Mouse (Mus musculus) liver, adult 2 months (tissue): ENCODE data around the gene Kdelr3. TPM values are rescaled to one million over a fixed set of nuclear protein-coding genes. Genes with fewer than 3 reads are reported as not detected.

Experiments
- DNase-seq: peaks from one replicate; pipeline ENCODE4 v3.0.0-alpha.2; 2011; ENCODE audit warnings: low read depth, low spot score; ENCODE audit errors: extremely low read depth
- H3K27ac ChIP-seq: fragments of 200-500 bp; replicated peaks from 2 replicates; pipeline ENCODE4 v1.5.1; 2012; ENCODE audit warnings: low read depth, mild to moderate bottlenecking, control low read depth, inconsistent platforms, low read length; ENCODE audit not compliant: insufficient read depth
- H3K27me3 ChIP-seq: fragments of 200-500 bp; 2 replicates; pipeline ENCODE4 v1.6.1; 2012; ENCODE audit warnings: mild to moderate bottlenecking, moderate library complexity, low read length, inconsistent platforms; ENCODE audit not compliant: control insufficient read depth, insufficient read depth
- H3K36me3 ChIP-seq: fragments of 200-500 bp; 2 replicates; pipeline ENCODE4 v1.6.1; 2012; ENCODE audit warnings: low read length, inconsistent platforms; ENCODE audit not compliant: control insufficient read depth, insufficient read depth
- H3K4me1 ChIP-seq: fragments of 200-500 bp; 2 replicates; pipeline ENCODE4 v1.6.1; 2011; ENCODE audit warnings: low read length; ENCODE audit not compliant: control insufficient read depth, insufficient read depth
- H3K4me3 ChIP-seq: fragments of 200-500 bp; 2 replicates; pipeline ENCODE4 v1.5.1; 2011; ENCODE audit warnings: low read depth, mild to moderate bottlenecking, control low read depth, low read length, moderate library complexity; ENCODE audit not compliant: insufficient read depth
- H3K79me2 ChIP-seq: fragments of 200-500 bp; 2 replicates; pipeline ENCODE4 v1.6.1; 2012; ENCODE audit warnings: inconsistent platforms, mild to moderate bottlenecking, low read length, moderate library complexity; ENCODE audit not compliant: control insufficient read depth, insufficient read depth
- H3K9ac ChIP-seq: fragments of 200-500 bp; 2 replicates; pipeline ENCODE4 v1.6.1; 2012; ENCODE audit warnings: low read depth, mild to moderate bottlenecking, control low read depth, inconsistent platforms, low read length
- CTCF ChIP-seq: fragments of 200-500 bp; IDR thresholded peaks from 2 replicates; pipeline ENCODE4 v1.5.1; 2011; ENCODE audit warnings: low read depth, low read length, control low read depth
- POLR2A ChIP-seq: fragments of 200-500 bp; IDR thresholded peaks from 2 replicates; pipeline ENCODE4 v1.6.1; 2011; ENCODE audit warnings: low read length, control low read depth; ENCODE audit not compliant: insufficient read depth; ENCODE audit errors: extremely low read depth
- WGBS: fragments of 180-500 bp; shearing (Covaris S2); methylation state at CpG from one replicate; pipeline ENCODE4 v1.1.7; 2018; 5-methylcytosine and 5-hydroxymethylcytosine counted together
- polyA plus RNA-seq: library from polyadenylated mRNA; depleted of rRNA; stranded (reverse); fragments of >200 nt; gene quantifications from 2 replicates; pipeline ENCODE4 v1.2.3, GENCODE M21; 2012
- total RNA-seq: library from RNA; depleted of rRNA; stranded (reverse); fragments of >200 nt; gene quantifications from 2 replicates; pipeline ENCODE4 v1.2.3, GENCODE M21; 2014

Gene Kdelr3
- total and polyA plus RNA-seq, 2 experiments = 0.67 to 0.83 TPM

GRCm38 (mm10) chr15:79546410-79547288 lies 30.4 kb downstream of the Kdelr3 start, which contains the start of gene Ddx17:
Gene Ddx17, minus strand, starts transcription at chr15:79546741.
- TF ChIP-seq POLR2A = peak; percentile 89
- no peak for TF ChIP-seq CTCF
- peak within 1 kb of the TSS; percentile 89 for H3K27ac ChIP-seq
- H3K79me2 ChIP-seq = peaks cover 3% of the 10 kb centered on the region; the same call in 1 of the 2 replicates
- WGBS = 2% methylated on average over 84 of the region's 84 CpGs
- peaks cover 4% of the 10 kb centered on the region; the same call in 1 of the 2 replicates for H3K4me1 ChIP-seq
- H3K36me3 ChIP-seq = peaks cover 21% of the 10 kb centered on the region
- H3K27me3 ChIP-seq = 0 out of 2 replicates have a peak, but pooled peaks cover 2% of the 10 kb centered on the region
- peak; percentile 88 for DNase-seq
- H3K9ac ChIP-seq = peak within 1 kb of the TSS; percentile 94
- H3K4me3 ChIP-seq = peak within 1 kb of the TSS; percentile 83

GRCm38 (mm10) chr15:79547289-79547820 lies 31.1 kb downstream of the Kdelr3 start:
- Histone ChIP-seq H3K27me3 (0 out of 2 replicates have a peak, but pooled peaks cover 2% of the 10 kb centered on the region), H3K4me3 (peak overlapping the region; percentile 60), H3K27ac (peak overlapping the region; percentile 86), H3K79me2 (peaks cover 3% of the 10 kb centered on the region; the same call in 1 of the 2 replicates), H3K9ac (0 out of 2 replicates have a peak overlapping the region, but pooled peaks have one; percentile 65), H3K36me3 (peaks cover 15% of the 10 kb centered on the region), H3K4me1 (peaks cover 4% of the 10 kb centered on the region; the same call in 1 of the 2 replicates)
- 81% methylated on average over 17 of the region's 17 CpGs for WGBS
- TF ChIP-seq CTCF = no peak
- no peak for TF ChIP-seq POLR2A
- no peak for DNase-seq

- peaks cover 4% of the 10 kb centered on the region; the same call in 1 of the 2 replicates for H3K4me1 ChIP-seq
- H3K27me3 ChIP-seq = 0 out of 2 replicates have a peak, but pooled peaks cover 2% of the 10 kb centered on the region
- TF ChIP-seq CTCF (no peak), POLR2A (no peak)
- H3K79me2 ChIP-seq = peaks cover 3% of the 10 kb centered on the region; the same call in 1 of the 2 replicates
- H3K9ac ChIP-seq = no peak overlapping the region
- H3K36me3 ChIP-seq = peaks cover 8% of the 10 kb centered on the region
- 97% methylated on average over 2 of the region's 2 CpGs for WGBS
- H3K4me3 ChIP-seq = no peak overlapping the region
- no peak for DNase-seq
- H3K27ac ChIP-seq = no peak overlapping the region
Measured at GRCm38 (mm10) chr15:79548226-79548625, 32.0 kb downstream of the Kdelr3 start.

GRCm38 (mm10) chr15:79552566-79552965 lies 36.4 kb downstream of the Kdelr3 start:
- Histone ChIP-seq H3K27me3 (0 out of 2 replicates have a peak, but pooled peaks cover 2% of the 10 kb centered on the region), H3K4me1 (no peaks in the 10 kb centered on the region), H3K4me3 (no peak overlapping the region), H3K9ac (no peak overlapping the region), H3K79me2 (no peaks in the 10 kb centered on the region), H3K27ac (no peak overlapping the region), H3K36me3 (no peaks in the 10 kb centered on the region)
- 83% methylated on average over 5 of the region's 5 CpGs for WGBS
- no peak for TF ChIP-seq CTCF
- TF ChIP-seq POLR2A = no peak
- no peak for DNase-seq

- Histone ChIP-seq H3K36me3 (no peaks in the 10 kb centered on the region), H3K27me3 (no peaks in the 10 kb centered on the region), H3K9ac (no peak overlapping the region), H3K4me1 (no peaks in the 10 kb centered on the region), H3K27ac (no peak overlapping the region), H3K79me2 (no peaks in the 10 kb centered on the region), H3K4me3 (no peak overlapping the region)
- WGBS = 69% methylated on average over 3 of the region's 3 CpGs
- no peak for DNase-seq
- TF ChIP-seq CTCF (no peak), POLR2A (no peak)
Measured at GRCm38 (mm10) chr15:79559649-79560048, 43.4 kb downstream of the Kdelr3 start.
